Mouse (Mus musculus): ENCODE measurements around the gene Efcab2.
"Not testable (repeated sequence)": the region's sequence is repeated elsewhere in the genome, so short reads cannot be mapped to it uniquely, and the experiment has no call there.

The Efcab2 gene

GRCm38 (mm10) chr1:178405445-178405911, 407 bp upstream of the Efcab2 start:
- DNase-seq (ENCODE audit: low spot score), result peak; percentile 87

DNA sequence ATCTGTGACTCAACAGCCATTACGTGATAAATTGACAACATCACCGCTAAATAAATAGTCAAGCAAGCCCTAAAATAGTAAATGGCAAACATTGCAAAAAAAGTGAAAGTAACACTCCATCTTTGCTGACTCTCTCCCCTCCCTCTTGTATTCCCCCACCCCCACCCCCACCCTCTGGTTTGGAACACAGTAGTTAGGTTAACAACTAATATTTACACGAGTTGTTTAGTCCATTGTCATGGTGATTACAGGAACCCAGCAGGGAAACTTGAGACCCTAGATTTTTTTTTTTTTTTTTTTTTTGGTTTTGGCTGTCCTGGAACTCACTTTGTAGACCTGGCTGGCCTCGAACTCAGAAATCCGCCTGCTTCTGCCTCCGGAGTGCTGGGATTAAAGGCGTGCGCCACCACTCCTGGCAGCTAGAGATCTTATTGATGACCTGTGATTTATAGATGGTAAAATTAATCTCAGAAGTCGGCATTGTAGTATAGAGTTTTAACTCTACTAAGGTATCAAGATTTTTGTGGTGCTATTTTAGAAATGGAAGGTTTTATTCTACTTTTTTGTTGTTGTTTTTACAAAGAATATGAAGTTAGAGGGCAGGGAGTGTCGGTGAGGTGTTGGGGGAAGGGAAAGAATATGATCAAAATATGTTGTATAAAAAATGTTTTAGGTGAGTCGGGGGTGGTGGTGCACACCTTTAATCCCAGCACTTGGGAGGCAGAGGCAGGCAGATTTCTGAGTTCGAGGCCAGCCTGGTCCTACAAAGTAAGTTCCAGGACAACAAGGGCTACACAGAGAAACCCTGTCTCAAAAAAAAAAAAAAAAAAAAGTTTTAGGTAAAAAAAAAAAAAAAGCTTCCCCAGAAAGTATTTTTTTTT, 1.1 kb downstream of the Efcab2 start:
- peak; percentile 29 for DNase-seq (ENCODE audit: low spot score)

GRCm38 (mm10) chr1:178407651-178408050, 1.8 kb downstream of the Efcab2 start:
- no peak for DNase-seq (ENCODE audit: low spot score)

DNA sequence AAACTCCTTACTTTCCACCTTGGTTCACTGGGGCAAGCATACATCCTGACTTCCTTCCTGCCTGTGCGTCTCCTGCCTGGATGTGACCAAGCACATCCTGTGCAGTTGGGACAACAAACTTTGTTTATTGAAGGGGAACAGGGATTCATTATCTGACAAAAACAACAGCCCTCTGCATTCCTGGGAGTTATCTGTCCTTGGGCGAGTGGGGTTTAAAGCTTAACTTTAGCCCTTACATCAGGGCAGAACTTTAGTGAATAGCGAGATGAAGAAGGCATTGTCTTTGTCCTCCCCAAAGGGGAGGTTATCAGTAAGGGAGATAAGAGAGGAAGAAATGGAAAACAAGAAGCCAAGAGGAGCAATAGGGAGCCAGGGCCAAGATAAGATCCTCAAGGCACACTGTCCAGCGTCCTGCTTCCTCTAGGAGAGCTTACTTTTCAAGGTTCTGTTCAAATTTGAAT, 3.0 kb downstream of the Efcab2 start:
- DNase-seq (ENCODE audit: low spot score), result peak; percentile 11

DNA sequence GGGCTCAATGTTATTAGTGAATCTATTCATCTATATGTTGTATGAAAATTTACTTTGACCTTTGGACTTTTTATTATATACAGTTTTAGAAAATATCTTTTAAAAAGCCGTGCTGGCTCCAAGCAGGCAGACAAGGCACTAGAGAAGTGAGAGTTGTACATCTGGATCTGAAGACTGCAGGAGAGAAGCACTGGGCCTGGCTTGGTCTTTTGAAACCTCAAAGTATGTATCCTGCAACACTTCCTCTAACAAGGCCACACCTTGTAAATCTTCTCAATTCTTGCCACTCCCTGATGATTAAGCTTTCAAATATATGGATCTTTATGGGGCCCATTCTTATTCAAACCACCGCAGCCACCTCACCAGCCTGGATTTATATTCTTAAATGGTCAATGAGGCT, 7.5 kb downstream of the Efcab2 start:
- not testable (repeated sequence) for DNase-seq (ENCODE audit: low spot score)

- DNase-seq (ENCODE audit: low spot score), result no peak
Observed at GRCm38 (mm10) chr1:178419608-178420007, 13.7 kb downstream of the Efcab2 start.

- no peak for DNase-seq (ENCODE audit: low spot score)
Observed at GRCm38 (mm10) chr1:178423662-178424061, 17.8 kb downstream of the Efcab2 start.

GRCm38 (mm10) chr1:178431619-178432444, 25.9 kb downstream of the Efcab2 start:
- DNase-seq (ENCODE audit: low spot score), result no peak

DNA sequence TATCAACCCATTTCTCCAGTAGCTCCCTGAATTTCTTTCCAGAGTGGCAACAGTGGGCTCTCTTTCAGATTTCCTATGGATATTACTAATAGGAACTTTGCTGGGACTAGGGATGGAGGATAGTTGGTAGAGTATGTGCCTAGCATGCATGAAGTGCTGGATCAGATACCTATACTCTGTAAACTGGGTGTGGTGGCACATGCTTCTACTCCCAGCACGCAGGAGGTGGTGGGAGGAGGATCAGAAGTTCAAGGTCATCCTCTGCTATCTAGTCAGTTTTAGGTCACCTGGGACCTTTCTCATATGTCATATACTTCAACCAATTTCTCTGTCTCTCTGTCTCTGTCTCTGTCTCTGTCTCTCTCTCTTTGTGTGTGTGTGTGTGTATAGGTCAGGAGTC, 27.7 kb downstream of the Efcab2 start:
- no peak for DNase-seq (ENCODE audit: low spot score)

- no peak for DNase-seq (ENCODE audit: low spot score)
Observed at GRCm38 (mm10) chr1:178444407-178444806, 38.5 kb downstream of the Efcab2 start.

DNA sequence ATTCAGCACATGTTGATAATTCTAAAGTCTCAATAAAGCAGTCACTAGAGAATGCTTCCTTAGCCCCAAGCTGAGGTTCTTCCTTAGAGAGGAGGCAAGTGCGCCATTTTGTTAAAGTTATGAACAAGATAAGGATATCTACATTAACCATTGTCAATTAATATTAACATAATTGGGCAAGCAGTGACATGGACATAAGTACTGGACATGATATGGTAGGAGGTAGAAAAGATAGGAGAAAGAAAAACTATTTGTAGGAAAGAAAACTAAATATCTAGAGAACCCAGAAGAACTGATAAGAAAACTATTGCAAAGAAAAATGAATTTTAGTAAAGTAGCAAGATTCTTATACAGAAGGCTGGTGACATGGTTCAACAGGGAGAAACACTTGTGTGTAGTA, 41.2 kb downstream of the Efcab2 start:
- DNase-seq (ENCODE audit: low spot score), result no peak

DNA sequence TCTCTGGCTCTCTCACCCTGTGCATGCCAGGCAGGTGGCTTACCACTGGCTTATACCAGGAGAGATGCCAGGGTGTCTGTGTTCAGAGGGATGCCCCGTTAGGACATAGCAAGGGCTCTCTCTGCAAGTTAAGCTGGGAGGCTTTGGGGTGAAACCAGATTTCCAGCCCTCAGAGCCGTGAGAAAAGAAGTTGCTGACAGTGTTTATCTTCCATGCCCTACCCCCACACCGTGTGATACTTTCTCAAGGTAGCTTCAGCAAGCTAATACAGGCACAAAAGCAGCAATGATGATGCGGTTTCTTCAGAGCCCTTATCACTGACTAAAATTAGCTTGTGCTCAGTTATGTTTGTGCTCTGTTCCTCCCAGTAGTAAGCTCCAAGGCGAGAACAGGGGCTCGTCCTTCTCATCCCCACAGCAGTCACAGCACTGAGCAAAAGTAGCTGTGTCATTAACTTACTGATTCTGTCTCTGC, 42.4 kb downstream of the Efcab2 start:
- no peak for DNase-seq (ENCODE audit: low spot score)

DNA sequence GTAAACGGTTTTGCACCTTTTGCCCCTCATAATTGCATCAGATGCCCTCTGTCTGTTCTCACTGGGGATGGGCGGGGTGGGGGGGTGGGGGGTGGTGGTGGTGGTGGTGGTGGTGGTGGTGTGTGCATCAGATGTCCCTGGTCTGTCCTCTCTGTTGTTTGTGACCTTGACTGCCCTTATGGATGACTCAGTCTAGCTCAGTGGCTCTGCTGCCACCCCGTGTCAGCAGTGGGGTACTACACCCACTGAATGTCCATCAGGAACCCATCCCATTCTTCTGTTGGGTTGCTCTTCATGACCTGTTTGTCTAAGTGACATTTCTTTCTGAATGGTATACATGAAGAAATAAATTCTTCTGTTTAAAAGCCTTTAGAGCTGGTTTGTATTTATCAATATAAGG, 43.3 kb downstream of the Efcab2 start:
- peak; percentile 91 for DNase-seq (ENCODE audit: low spot score)

GRCm38 (mm10) chr1:178449933-178450332, 44.0 kb downstream of the Efcab2 start:
- no peak for DNase-seq (ENCODE audit: low spot score)

GRCm38 (mm10) chr1:178454125-178454524, 48.2 kb downstream of the Efcab2 start:
- DNase-seq (ENCODE audit: low spot score), result no peak

GRCm38 (mm10) chr1:178455120-178455519, 49.2 kb downstream of the Efcab2 start:
- no peak for DNase-seq (ENCODE audit: low spot score)

GRCm38 (mm10) chr1:178458029-178458428, 52.1 kb downstream of the Efcab2 start:
- no peak for DNase-seq (ENCODE audit: low spot score)

GRCm38 (mm10) chr1:178463712-178464111, 57.8 kb downstream of the Efcab2 start:
- peak; percentile 90 for DNase-seq (ENCODE audit: low spot score)

GRCm38 (mm10) chr1:178464140-178464539, 58.3 kb downstream of the Efcab2 start:
- DNase-seq (ENCODE audit: low spot score), result no peak

DNA sequence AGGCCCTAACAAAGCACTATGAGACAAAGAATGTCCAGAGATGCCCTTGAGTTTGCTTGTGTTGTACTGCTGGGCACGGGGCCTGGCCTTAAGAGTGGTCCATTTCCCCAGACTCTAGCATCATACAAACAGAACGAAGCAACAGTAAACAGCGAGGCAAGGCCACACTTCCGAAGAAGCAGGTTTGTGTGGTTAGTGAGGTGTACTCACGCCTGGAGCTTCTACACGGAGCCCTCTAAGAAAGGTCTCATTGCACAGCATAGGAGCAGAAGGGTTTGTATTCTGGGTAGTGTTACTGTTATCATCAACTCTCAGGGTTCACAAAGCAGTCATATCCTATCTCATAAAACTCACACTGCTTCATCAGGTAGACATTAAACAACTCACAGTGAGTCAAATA, 61.7 kb downstream of the Efcab2 start:
- no peak for DNase-seq (ENCODE audit: low spot score)

- DNase-seq (ENCODE audit: low spot score), result peak; percentile 42
Observed at GRCm38 (mm10) chr1:178468280-178468679, 62.4 kb downstream of the Efcab2 start.

GRCm38 (mm10) chr1:178483854-178484253, 78.0 kb downstream of the Efcab2 start:
- no peak for DNase-seq (ENCODE audit: low spot score)
